Mouse (Mus musculus) kidney, adult 9 months (tissue): ENCODE measurements around the gene Tom1l1.

Experiments used
- DNase-seq: peaks from one replicate; pipeline ENCODE4 v3.0.0; 2022

The Tom1l1 gene

DNA sequence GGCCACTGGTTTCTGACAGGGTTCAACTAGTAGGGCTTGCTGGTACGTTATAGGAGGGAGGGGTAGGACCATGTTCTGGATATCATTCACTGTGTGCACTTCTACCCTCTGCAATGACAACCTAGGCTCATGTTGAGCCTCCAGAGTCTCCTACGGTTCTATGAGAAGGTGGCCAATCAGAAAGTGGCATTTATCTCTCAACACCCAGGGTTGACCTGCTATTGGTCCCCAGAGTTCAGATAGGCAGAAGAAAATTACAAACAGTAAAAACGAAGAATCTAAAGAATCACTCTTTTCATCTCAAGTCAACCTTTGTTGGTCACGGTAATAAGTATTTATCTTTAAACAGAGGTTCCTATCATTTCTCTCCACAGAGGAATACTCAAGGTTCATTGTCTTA is 21.2 kb downstream of the Tom1l1 start:
- DNase-seq = no peak

DNA sequence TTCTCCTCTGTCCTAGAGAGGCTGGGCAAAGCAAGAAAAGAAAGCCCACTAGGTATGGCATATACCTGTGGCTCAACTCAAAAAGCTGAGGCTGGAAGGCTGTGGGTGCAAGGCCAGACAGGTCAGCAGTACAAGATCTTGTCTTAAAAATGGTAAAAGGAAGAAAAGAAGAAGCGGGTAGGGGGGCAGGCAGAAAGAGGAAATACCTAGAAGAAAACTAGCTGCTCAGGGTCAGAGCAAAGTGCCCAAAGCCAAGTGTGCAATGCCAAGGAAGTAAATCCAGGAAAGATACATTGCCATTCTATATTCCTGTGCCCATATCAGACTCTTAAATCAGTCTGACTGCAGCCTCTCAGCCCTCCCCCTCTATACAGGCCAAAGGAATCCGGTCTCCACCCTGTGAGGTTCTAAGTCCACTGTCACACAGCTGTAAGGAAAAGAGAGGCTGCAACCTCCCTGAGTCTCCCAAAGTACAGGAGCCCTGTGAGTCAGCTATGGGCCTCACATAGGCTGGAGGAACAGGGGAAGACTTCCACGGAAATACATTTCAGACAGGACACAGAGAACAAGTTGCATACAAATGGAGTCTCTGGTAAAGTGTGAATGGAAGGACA is 21.9 kb downstream of the Tom1l1 start:
- DNase-seq = no peak

DNA sequence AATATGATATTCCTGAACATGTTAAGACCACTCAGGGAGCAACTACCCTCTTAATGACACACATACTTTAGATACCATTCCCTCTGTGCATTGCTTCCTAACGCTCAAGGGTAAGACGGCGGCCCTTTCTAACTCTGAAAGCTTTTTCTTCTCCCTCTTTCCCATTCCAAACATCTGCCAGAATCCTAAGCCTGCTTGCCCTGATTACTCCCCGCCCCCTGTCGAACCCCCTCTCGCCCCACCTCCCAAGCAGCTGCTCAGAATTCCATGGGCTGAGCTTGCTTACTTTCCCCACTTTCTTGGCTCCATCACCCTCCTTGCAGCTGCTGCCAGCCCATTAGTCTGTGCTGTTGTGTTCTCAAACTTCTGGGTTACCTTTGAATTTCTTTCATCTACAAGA is 23.0 kb downstream of the Tom1l1 start:
- peak; percentile 17 for DNase-seq

DNA sequence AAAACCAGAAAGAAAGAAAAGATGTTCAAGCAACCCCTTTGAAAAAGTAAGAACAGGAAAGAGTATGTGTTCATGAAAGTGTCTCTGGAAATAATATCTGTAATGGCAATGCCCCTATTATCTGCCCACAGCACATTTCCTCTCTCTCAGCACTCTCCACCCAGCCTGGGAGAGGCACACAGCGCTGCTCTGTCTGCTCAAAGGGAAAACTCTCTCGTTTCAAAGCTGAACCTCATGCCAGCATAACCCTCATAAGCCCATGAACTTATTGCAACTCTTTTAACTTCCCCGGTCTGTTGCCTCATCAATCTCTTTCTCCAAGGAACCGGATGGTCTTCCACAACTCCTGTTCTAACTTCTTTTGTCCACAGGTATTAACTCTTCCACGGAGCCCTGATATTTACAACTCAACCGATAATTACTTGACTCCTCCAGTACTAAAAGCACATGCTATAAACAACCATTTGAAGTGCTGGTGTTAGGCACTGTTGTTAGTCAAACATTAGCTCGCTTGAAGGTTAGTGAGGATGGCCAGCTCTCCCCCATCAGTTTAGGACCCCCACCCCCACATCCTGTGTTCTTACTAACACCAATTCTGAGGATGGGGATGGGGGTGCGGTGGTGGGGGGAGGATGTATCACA is 23.7 kb downstream of the Tom1l1 start:
- peak; percentile 17 for DNase-seq

DNA sequence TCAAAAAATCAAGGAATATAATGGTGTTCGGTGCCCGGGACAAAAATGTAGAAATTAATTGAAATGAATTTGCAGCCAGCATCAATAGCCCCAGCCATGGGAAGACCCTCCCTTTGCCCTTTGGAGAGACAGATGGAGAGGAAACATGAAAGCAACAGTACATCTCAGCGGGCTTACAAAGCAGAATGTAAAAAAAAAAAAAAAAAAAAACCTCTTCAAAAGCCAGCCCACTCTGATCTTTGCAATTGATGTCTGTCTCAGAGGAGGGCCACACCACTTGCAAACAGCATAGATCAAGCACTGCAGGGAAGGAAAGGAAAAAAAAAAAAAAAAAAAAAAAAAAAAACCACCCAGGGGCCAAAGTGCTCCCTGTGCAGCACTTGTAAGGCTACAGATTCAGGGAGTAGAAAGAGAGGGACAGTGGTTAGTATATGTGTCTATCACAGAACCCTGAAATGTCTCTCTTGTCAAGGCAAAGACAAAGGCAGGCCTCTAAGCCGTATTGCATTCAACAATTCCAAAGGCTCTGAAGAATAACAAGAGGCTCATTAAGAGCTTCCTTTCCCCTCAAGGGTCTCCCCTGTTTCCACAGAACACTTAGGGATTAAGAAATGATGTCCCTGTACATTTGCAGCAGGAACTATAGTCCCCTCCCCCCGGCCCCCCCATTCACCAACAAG is 24.4 kb downstream of the Tom1l1 start:
- no peak for DNase-seq

DNA sequence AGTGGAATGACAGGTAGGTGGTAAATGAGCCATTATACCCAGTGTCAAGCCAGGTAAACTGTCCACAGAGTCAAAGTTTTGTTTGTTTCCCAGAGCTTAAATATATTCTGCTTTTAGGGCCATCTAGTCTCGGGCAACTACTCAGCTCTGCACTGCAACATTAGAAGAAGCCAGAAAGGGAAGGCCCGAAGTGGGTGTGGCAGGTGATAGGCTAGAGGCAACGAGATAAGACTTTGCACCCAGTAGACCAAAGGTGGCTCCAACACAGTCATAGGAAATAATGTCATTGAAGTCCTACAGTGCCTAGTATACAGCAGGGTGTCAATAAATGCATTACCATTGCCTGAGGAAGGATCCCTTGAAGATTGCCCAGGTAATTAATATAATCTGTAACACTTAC is 25.1 kb downstream of the Tom1l1 start:
- no peak for DNase-seq

DNA sequence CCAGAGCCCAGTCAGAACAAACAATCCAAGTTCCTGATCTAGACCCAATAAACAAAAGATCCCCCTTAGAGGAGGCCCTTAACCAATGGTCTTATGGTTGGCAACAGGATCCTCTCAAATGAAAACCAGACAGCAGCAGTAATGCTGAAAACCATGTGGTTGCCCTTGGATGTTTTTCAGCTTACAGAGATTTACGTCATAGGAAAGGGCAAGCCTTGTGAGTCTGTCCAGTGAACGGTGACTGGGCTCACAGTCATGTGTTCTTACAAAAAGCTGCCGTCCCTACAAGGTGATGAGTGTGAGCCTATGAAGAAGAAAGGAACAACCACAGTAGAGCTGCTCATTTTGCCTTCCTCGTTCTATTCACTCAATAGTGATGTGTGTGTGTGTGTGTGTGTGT is 27.5 kb downstream of the Tom1l1 start:
- no peak for DNase-seq

DNA sequence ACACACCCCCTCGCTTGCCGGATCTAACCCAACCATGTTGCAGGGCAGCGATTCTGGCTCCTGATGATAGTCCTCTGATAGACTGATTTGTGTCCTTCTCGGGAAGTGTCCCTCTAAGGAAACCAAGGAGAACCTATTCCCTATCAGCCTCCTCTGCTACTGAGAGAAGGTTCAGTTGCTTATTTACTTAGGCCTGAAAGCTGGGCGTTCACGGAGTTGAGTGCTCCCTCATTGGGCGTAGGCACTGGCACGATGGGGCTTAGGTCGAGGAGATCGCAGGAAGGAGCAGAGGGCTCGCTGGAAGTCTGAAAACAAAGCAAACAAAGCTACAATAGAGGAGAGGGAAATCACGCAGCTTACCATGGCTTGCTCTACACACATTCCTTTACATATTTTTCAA is 30.6 kb downstream of the Tom1l1 start:
- no peak for DNase-seq

DNA sequence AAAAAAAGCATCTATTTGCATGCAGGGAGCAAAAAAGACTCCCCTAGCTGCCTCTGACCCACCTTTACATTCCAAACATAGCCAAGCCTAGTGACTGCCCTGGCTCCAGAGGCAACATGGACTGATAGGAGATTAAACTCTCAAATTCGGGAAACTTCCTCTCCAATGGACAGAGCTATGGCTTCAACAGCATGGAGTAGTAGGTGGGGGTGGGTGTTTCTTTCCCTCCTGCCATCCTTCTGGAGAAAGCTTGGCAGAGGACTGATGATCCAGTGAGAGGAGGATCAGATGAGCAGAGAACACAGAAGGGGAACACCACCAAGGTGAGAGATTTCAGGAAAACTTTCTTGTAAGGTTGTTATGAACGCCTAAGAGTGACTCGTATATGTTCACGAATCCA is 35.6 kb downstream of the Tom1l1 start:
- no peak for DNase-seq

DNA sequence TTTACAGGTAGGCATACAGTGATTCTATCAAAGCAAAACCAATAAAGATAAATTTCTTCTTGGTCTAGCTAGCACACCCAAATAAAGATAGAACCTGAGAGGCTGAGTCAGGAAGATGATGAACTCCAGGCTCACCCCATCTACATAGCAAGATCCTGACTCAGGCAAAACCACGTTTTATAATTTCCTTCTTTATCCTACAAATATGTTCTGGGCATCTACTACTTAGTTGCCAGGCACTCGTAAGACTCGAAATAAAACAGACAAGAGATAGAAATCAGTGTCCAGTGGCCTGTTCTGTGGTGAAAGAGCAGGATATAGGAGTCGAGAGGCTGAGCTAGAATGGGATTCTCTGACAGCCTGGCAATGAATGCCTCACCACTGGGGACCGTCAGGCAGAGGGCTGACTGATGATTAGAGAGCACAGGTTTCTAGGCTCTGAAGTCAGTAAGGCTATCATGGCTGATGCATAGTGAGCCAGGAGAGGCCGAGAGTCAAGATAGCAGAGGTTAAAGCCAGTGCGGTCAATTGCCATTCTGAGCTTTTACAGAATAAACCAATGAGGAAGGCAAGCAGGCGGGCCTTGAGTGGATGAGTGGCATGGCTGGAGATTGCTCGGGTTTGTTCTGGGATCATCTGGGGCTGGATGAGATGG is 37.8 kb downstream of the Tom1l1 start:
- DNase-seq = no peak

DNA sequence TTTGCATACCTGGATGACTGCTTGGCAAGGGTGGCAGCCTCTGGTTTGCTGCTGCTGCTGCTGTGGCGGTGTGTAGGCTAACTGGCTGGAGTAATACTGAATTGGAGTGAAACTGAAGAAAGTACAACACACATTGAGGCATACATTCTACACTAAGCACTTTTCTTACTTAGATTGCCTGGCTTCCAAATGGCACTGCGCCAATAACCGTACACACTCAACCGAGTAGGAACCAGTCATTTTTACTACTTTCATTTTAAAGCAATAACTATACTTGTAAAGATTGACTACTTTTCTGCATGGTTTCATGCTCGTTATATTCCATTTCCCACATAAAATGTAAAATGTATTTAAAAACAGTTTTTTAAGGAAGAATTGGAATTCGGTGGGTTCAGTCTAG is 38.4 kb downstream of the Tom1l1 start:
- DNase-seq = no peak

DNA sequence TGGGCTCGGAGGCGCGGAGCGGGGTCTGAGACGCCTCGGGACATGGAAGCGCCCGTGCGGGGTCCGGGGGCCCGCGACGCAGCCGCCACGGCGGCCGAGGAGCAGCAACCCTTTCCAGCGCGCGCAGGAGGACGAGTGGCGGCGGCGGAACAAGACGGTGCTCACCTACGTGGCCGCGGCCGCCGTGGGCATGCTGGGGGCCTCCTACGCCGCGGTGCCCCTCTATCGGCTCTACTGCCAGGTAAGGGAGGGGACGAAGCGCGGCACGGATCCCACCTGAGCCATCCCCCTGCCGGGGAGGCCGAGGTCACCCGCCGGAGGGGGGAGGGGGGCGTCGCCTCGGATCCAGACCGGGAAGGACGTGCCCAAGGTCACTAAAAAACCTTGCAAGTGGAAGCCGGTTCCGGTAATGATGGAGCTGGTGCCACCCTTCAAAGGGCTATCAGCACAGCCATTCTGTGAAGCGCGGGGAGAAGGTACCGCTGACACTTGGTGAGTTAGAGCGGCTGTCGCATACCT is 49.8 kb downstream of the Tom1l1 start:
- peak; percentile 50 for DNase-seq

DNA sequence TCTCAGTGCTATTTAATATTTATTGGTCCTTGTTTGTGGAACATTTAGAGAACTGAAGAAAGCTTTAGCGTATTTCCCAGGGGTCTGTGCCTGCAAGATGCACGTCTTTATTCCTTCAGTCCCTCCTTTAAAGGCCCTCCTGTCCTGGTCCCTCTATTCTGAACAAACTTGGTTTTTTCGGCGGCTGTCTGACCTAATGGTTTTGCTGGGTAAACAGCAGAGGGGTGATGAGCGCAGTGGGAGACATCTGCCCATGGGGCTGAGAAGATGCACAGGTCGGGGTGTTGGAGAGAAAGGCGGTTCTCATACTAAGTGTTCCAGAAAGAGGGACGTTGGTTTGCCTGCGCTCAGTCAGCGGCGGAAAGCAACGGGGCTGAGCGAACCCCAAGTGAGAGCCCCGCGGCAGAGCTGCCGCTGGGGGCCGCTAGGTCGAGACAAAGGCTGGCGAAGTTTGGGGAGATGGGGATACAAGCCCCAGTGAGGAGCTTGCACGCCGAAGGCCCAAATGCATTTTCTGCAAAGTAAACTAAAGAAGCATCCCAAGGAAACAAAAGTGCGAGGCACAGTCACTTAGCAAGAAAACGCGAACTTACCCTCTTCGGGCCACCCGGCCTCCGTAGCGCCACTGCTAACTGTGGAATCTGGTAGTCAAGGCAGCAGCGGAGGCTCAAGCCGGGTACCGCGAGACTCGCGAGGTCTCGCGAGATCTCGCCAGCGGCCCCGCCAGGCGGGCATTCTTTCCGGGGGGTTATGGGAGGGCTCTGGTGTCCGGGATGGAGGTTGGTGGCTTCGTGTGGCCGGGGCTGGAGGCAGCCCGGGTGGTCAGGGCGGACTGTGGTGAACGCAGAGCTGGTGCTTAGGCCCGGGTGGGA is 50.5 kb downstream of the Tom1l1 start, which contains the start of the genes Stxbp4 and Cox11:
Gene Stxbp4 (minus strand): TSS at position 645 of the 872 bp plus-strand sequence.
Gene Cox11 (plus strand): TSS at position 734 of the 872 bp plus-strand sequence.
- DNase-seq = peak; percentile 94

DNA sequence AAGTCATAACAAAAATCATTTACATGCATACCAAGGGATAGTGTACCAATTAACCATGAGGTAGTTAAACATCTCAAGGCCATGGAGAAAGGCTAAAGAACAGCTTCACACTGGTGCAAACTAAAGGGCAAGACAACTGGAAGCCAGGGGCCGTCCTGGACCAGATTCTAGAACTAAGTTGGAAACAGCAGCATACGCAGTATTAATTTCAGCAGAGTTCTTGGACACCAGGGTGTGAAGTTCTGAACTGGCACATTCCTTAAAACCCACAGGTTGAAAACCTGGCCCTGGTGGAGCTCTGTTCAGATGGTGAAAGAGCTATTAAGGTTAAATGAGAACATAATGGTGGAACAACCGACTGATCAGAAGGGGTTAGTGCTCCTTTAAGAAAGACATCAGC is 53.5 kb downstream of the Tom1l1 start:
- DNase-seq = peak; percentile 59

DNA sequence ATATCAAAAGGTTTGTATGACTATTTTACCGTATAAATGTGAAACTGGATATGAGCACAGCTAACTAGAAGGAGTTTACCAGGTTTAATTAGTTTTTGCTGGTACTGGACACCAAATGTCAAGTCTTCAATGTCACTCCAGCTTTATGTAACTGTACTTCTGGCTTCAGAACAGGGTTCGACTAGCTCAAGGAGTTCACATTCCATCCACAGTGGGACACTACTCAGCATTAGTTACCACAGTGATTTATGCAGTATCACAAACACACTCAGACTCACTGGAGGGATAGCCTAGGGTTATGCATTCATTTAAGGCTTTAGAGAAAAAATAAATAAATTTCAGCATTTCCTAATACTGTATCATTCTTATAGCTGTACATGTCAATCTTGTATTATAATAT is 55.7 kb downstream of the Tom1l1 start:
- peak; percentile 69 for DNase-seq

DNA sequence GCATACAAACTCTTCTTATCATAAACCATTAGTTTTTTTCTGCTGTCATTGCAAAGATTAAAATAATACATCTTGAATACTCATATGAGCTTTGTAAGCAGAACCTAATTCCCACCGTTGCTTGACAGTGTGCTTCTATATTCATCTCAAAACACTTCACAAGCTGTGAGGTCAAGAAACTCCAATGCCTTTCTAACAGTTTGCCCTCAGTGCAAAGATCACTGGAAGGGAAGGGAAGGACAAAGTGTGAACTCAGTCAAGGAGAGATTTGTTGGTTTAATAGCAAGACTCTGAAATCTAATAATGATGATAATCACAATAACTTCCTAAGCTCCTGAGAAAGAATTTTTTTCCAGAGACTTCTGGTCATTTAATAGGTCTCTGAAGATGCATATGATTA is 60.4 kb downstream of the Tom1l1 start:
- peak; percentile 76 for DNase-seq

DNA sequence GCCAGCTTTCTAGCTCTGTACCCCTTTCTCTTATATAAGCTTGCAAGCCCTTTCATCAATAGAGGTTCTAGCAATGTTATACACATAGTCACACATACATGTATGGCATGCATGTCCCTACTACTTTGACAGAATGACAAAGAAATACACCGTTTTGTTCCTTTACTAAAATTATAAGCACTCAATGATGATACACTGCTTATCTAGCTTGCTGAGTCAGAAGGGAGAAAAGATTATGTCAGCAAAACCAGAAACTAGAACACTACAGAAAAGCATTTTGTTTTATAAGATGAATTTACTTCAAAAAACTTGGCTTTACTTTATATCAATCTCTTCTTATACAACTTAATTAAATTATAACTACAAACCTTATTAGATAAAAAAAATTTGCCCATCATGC is 63.0 kb downstream of the Tom1l1 start:
- DNase-seq = no peak

DNA sequence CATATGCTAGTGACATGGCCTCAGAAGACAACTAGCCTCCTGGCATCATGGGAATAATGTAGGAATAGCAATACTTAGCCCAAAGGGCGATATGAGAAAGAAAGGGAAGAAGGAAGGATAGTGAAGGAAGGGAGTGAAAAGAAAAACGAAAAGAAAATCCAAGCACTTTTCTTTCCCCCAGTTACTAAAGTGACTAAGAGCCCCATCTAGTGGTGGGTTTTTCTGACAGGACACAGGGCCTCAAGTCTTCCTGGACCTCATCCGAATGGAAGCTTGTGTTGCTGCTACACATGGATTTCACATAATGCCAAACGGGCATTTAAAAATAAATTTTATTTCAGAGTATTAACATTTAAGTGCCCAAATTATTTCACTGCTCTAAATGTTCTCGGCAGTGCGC is 64.7 kb downstream of the Tom1l1 start:
- DNase-seq = peak; percentile 59

DNA sequence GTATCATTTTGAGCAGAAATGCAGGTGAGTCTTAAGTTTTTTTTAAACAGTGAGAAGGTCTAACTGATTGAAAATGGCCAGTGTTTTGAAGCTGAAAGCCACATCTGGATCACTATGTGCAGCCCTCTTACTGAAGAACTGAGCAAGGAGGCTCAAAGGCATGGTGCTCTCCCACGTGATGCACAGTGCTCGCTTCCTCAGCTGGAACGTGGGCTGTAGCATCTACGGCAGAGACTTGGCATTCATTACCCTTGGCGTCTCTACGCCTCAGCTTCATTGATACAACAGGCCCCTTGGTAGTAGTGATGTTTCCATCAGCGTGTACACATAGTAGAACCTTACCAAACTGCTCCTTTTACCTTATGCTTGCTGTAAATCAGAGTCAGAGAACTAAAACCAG is 65.7 kb downstream of the Tom1l1 start:
- DNase-seq = no peak

DNA sequence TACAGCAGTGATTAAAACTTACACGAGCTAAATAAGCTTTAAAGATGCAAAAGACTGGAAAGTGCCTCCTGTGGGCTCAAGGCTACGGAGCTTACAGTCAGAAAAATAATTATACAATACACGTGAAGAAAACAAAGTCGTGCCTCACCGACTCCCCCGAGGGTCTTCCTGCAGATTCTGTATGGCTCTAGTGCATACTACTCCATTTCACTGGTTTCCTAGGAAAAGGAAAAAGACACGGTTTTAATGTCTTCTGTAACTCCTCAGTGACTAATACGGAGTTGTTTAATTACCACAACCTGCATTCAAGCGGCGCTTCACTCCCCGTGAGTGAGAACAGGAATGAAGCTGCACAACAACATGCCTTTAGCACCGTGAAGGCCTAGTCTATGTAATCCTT is 66.1 kb downstream of the Tom1l1 start:
- DNase-seq = no peak

DNA sequence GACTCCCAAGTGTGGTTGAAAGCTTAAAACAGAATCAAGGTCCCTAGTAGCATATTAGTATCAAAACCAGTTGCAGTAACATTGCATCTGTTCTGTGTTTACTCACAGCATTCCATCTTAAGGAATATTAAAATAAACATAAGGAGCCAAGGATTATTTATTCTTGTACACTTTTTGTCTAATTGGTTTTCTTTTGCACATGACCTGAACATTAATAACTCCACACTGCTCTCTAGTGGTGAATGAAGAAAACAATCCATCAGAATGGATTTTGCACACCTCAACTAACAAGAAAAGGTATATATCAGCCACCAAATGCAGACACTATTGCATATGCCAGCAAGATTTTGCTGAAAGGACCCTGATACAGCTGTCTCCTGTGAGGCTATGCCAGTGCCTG is 71.7 kb downstream of the Tom1l1 start:
- DNase-seq = no peak

DNA sequence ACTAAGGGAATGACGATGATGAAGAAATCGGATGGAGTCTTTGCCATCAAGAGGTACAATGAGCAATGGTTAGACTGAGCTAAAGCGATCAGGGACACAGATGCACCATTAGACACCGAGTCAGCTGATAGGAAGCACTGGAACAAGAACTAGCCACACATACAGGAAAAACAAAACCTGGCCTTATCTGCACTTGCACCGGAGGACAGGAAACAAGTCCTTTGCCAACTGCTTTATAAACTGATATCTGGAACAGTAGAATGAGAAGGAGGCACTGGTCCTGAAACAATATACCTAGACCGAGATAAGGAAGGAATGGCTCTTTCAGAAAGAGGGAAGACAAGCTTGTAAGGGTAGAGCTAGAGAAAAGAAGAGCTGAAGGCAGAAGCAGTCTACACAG is 73.4 kb downstream of the Tom1l1 start:
- DNase-seq = no peak

DNA sequence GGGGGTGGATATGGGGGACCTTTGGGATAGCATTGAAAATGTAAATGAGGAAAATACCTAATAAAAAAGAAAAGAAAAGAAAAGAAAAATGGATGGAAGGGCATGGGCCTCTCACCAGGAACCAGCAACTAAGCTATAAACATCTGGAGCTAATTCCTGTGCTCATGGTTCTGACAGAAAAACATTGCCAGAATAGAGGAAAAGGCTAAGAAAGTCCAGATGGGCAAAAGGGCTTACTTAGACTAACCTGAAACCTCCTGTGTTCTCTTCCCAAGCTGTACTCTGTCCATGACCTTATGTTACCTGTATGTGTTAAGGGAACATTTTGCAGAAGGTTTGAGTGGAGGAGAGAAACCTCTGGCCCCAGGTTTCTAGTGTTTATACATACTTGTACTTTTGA is 76.0 kb downstream of the Tom1l1 start:
- DNase-seq = no peak
